Mouse (Mus musculus) CD4-positive helper T cell, adult 2 months (primary cell): ENCODE results near the gene Trappc3.
A peak's percentile ranks its signal among the peaks of the same experiment; 100 is the strongest.

ENCODE experiments used
- DNase-seq: peaks from one replicate; pipeline ENCODE4 v3.0.0-alpha.2; 2012; ENCODE audit warnings: low read depth, missing footprints, low spot score

The Trappc3 gene

GRCm38 (mm10) chr4:126250659-126251058 lies 11.5 kb upstream of the Trappc3 start:
- DNase-seq, result no peak

DNA sequence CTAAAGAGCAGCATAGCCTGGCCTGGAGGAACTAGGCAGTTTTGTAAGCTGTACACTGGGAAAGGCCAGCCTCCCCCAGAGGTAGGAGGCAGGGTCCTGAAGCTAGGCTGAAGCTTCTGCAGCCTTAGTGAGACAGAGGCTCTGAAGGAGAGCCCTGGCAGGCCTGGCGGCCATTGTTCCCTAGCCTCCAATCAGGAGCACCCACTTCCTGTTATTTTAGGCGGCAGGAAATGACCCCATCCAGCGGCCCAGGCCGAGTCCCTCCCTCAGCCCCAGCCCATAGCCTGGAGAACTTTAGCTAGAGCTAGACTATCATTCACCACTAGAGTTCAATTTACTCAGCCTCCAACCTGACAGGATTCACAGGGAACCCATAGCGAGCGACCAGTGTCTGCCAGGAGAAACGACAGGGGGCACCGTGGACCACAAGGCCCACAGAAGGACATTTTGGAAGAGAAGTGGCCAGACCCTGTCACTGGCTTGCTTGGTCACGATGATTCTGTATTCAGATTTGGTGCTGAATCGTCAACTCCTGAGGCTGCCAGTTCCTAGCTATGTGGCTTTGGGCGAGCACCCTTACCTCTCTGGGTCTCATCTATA lies 10.4 kb upstream of the Trappc3 start:
- peak; percentile 35 for DNase-seq

DNA sequence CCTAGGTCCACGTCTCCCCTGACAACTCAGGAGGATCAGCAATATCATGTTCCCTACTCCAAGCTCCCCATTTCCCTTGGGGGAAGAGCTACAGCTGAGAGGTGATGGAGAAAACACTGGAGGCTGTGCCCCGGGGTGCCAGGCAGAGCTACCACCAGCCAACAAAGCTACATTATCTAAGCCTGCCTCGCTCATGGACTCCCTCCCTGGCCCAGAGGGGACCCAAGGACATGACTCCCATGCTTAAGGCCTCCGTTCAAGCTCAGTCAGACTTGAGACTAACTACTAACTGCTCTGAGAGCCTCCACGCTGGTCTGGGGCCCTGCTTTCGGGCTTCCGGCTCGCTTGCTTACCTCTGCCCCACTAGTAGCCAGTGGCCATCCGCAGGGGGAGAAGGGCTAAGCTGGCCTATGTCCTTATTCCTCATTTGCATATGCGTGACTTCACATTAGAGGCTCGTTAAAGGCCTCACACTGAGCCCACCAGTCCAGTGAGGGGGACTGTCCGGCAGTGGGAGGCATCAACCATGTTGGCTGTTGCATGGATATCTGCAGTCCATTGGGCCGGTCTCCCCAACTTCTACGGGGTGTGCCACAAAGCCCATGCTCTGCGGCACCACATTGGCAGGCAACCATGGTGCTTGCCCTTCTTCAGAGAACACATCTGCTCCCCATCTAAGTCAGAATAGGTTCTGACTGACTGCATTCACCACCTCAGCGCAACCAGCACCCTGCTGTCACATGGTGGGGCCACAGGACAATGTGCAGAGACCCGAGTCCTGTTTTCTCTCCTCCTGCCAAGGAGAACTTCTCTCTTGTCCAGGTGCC lies 9.5 kb upstream of the Trappc3 start:
- no peak for DNase-seq

DNA sequence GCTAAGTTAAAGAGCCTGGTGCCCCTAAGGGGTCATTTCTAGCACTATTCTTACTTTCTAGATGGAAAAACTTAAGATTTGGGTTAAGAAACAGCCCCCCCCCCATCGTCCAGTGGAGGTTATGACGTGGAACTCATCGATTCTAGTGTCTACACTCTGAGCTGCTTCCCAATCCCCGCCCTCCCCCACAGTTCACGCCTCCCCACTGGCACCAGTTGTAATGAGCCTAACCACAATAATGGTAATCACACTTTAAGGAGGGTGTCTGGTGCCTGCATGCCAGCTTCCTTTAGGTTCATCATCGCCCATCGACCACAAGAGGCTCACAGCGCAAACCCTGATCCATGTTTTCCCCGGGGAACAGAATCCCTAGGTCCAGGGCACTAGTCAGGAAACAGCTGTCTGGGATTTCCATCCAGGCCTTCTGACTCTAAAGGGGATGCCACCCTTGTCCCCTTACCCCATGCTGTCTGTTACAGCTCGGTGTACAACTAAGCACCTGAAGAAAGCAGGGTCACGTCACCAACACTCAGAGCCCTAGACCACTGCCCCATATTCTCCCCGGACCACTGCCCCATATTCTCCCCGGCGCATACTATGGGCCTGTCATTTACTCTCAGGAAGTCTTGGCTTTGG lies 8.4 kb upstream of the Trappc3 start:
- peak; percentile 85 for DNase-seq

- peak; percentile 26 for DNase-seq
Measured at GRCm38 (mm10) chr4:126254315-126255112, 7.6 kb upstream of the Trappc3 start.

DNA sequence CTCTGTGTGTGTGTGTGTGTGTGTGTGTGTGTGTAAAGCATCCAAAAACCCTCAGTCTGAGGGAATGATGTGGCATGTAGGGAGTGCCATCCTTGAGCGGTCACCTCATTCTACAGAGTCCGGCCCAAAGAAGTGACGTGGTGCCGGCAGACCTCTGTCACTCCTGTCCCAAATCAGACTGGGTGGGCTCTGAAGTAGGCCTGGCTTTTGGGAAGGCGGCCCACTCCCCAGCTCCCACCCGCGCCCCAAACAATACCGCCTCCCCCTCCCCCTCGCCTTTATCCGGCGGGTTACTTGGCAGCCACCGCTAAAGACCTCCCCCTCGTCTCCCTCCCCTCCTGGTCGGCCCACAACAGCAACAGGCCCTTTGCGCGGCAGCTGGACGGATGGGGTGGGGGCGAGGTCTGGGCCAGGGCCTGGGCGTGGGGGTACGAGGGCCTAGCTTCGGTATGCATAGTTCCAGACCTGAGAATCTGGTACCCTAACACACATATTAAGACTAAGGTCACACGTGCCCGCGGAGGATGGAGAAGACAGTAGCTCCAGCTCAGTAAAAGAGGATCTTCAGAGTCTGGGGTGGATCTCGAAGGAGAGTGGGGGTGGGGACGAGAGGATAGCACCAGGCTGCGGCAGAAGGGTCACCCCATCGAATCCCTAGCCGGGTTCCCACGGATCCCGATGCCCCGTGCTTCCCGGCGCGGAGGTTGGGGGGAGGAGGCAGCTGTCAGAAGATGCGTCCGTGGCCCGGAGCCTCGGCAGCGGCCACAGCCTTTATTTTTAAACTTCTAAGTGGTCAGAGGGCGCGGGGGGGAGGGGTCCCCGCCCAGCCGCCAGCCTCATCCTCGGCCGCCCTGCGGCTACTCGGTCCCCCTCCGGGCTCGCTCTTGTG lies 6.8 kb upstream of the Trappc3 start:
- peak; percentile 54 for DNase-seq

DNA sequence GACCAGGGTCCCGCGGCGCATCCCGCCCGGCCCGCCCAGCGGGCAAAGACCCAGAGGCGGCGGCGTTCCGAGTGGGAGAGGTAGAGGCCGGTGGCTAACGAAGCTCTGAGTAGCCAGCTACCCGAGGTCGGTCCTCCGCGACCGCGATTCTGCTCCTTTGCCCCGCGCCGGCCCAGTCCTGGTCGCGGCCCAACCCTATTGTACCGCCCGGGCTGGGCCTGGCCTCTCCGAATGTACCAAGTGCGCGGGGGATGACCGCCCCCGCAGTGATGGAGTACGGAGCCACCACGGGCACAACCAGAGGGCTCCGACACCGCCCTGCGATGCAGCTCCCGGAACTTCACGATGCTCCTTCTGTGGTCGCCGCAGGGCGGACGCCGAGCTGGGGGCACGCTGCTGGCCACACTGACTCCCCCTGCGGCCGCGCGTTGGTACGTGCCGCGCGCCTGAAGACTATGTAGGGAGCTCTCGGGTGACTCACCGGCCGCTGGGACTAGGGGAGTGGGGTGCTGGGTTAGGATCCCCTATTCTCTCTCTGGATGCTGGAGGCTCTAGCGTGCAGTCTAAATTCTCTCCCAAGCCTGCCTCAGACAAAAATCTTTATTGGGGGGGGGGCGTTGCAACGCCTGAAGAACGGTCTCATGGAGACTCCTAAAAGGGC lies 5.9 kb upstream of the Trappc3 start, which contains the start of gene Map7d1:
Map7d1 (minus strand) TSS at position 213 of the 661 bp plus-strand sequence.
- DNase-seq, result peak; percentile 92

GRCm38 (mm10) chr4:126256967-126257881 lies 4.9 kb upstream of the Trappc3 start:
- peak; percentile 36 for DNase-seq

DNA sequence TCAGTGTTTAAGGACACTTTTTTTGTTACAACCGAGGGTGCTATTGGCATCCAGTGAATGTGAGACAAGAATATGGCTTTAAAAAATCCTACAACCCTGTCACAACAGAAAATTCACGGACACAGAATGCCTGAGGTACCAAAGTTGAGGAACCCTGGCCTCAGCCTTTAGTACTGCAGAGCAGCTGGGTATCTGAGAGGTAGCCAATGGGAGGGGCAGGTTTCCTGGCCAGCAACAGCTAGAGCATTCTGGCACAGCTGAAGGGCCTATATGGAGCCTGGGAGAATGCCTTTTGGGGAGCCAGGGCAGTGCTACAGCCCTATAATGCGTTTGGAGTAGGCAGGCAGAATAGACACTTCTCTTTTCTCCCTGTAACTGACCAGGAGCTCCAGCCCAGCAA lies 3.1 kb upstream of the Trappc3 start:
- DNase-seq, result peak; percentile 34

- DNase-seq, result peak; percentile 87
Measured at GRCm38 (mm10) chr4:126259523-126260160, 2.5 kb upstream of the Trappc3 start.

DNA sequence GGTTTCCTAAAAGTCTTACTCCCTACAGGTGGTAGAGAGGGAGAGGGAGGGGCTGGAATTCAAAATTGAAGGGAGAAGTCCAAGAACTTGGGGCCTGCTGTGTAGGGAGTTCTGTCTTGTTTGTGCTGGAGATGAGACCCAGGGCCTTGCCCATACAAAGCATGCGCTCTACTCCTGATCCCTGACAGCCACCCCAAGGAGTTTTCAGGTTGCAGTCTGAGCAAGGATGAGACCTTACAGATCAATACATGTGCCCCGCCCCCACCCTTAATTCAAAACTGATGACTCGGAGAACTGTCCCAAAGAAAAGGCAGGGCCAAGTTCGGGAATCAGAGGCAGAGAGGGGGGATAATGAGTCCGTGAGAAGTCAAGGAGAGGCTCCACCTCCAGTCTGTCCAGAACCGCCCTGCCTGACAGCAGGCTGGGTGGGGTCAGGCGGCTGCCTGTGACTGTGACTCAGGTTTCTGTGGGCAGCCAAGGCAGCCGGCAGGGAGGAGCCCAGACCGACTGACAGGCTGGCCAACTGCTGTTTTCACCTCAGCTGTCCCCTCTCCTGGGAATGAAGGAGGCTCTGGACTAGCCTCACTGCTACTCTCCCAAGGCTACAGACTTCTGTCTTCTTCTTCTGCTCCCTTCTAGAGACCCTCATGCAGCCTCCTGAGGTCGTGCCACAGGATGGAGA lies 1.5 kb upstream of the Trappc3 start:
- peak; percentile 79 for DNase-seq

DNA sequence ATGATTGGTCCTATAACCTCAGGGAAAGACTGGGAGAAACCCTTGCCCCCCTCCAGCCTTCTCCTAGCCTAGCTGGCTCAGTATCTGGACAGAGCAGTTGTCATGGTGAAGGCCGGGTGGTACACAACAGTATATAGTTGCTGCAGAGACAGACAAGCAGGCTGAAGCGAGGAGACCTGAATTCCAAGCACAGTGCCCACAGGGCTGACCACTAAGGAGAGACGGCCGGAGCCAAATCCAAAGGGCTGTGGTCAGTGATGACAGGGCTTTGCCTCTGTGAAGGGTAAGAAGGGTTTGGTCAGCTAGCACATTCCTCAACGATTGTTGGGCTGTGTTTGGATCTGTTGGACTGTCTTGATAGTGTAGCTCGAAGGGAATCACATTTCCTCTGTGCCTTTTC lies 859 bp upstream of the Trappc3 start:
- DNase-seq, result peak; percentile 17

GRCm38 (mm10) chr4:126261675-126262074 lies 450 bp upstream of the Trappc3 start:
- no peak for DNase-seq

DNA sequence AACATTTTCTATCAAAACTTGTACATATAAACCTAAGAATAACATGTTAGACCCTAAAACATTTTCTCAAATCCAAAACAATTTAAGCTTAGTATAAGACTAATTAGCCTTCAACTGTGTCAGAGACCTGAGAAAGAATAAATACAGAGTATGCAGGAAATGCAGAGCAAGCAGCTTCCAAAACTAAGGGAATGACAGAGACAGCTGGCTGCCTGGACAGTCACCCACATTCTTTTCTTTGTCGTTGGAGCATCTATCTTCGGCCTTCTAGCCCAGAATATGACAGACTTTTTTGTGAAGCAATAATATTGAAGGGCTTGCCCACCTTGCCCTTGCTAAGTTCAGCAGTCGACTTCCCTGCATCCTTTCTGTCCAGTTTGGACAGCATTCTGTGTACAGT lies 7.2 kb downstream of the Trappc3 start:
- no peak for DNase-seq

- DNase-seq, result no peak
Measured at GRCm38 (mm10) chr4:126273753-126274152, 11.6 kb downstream of the Trappc3 start.

GRCm38 (mm10) chr4:126275081-126275480 lies 13.0 kb downstream of the Trappc3 start:
- no peak for DNase-seq

GRCm38 (mm10) chr4:126275681-126276131 lies 13.6 kb downstream of the Trappc3 start:
- no peak for DNase-seq
